ENCODE assay signal across 33 mouse cellular contexts in the genomic region with DNA sequence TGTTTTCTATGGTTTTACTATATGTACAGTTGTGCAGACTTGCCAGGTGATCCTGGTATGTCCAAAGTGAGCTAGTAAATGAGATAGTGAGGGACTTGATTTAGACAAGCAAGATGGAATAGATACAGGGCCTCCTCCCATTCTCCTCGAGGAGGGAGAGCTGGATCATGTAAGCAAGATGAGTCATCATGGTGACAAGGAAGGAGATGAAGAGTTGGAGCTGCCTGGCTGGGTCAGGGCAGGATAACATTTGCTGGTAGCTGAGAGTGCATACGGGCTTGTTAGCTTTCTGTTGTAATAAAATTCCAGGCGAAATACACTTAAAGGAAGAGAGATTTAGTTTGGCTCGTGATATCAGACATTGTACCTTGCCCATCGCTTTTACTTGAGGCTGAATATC. TPM values are rescaled to one million over a fixed set of nuclear protein-coding genes. Genes with fewer than 3 reads are reported as not detected.
DNase-seq lines count a peak whose midpoint lies in the region; ATAC-seq lines count a peak whose summit lies in the region.
"Had no signal": no experiment of that assay in that cellular context is flagged by ENCODE, and none has a peak within 500 bp of the region (broad histone marks: within the 10 kb centered on the region; RNA-seq: fewer than 3 reads in every experiment).

No protein-coding gene starts in this region.

- H3K4me3 ChIP-seq in stomach, embryonic 16.5 days (replicated peaks; ENCODE audit: low read length): peak overlapping the region; percentile 9; the same call in 1 of the 2 replicates
- H3K4me3 ChIP-seq: heart, adult 2 months; heart, embryonic 10.5 days; heart, embryonic 13.5 days had no signal

- H3K4me1 ChIP-seq in stomach, embryonic 16.5 days (ENCODE audit: control insufficient read depth, insufficient read depth, low read length): no peaks in the 10 kb centered on the region
- H3K4me1 ChIP-seq: heart, embryonic 10.5 days had no signal

- H3K9me3 ChIP-seq in stomach, embryonic 16.5 days (replicated peaks; ENCODE audit: control insufficient read depth, low read length): no peaks in the 10 kb centered on the region
- H3K9me3 ChIP-seq: heart, embryonic 10.5 days; heart, embryonic 13.5 days had no signal

- peak; percentile 77; the same call in 1 of the 2 replicates for ATAC-seq in frontal cortex, adult (ENCODE audit: low TSS enrichment)
- no peak for ATAC-seq in stomach, embryonic 16.5 days (ENCODE audit: insufficient read depth, low FRiP score)
- ATAC-seq: activated CD4-positive, CD25-positive, alpha-beta regulatory T cell, adult 4 months; forebrain, embryonic 14.5 days; forebrain, postnatal 0 days; hindbrain, postnatal 0 days; inflammation-experienced regulatory T-cells, adult 6 months had no signal

- no peaks in the 10 kb centered on the region for H3K27me3 ChIP-seq in stomach, embryonic 16.5 days (ENCODE audit: control insufficient read depth, insufficient read depth, low read length)

- no peaks in the 10 kb centered on the region for H3K36me3 ChIP-seq in stomach, embryonic 16.5 days (ENCODE audit: control insufficient read depth, insufficient read depth, low read length)
- H3K36me3 ChIP-seq: heart, embryonic 10.5 days; heart, embryonic 13.5 days had no signal

- no peak overlapping the region for H3K9ac ChIP-seq in stomach, embryonic 16.5 days (ENCODE audit: low read length)
- H3K9ac ChIP-seq: forebrain, postnatal 0 days; heart, embryonic 13.5 days; hindbrain, embryonic 14.5 days had no signal

- WGBS in stomach, embryonic 16.5 days: 49% methylated on average over 5 of the region's 5 CpGs

- DNase-seq in adrenal gland, adult (ENCODE audit: inconsistent age in 2 of 2, low spot score in 1 of 2): peak; percentile 24 to 60
- DNase-seq in adrenal gland, postnatal 4 days (ENCODE audit: low spot score in 2 of 2): no peak
- DNase-seq in frontal cortex, postnatal 10 days (ENCODE audit: low spot score in 2 of 2): no peak
- DNase-seq in lung, postnatal 14 days: no peak
- DNase-seq: adrenal gland, postnatal 25 days; cerebellum, adult 11 months; cerebellum, adult 2 months; cerebellum, adult 9-11 months; cerebellum, postnatal 25 days; forebrain, postnatal 0 days; gastrocnemius, postnatal 10 days; gastrocnemius, postnatal 36 days; heart, adult 2 months; heart, postnatal 14 days; heart, postnatal 4 days had no signal

- no peak overlapping the region; the same call in 1 of the 2 replicates for H3K4me2 ChIP-seq in stomach, embryonic 16.5 days (ENCODE audit: low read depth, low read length)
- H3K4me2 ChIP-seq: heart, embryonic 13.5 days; hindbrain, embryonic 14.5 days had no signal

- peak overlapping the region; percentile 80 for H3K27ac ChIP-seq in stomach, embryonic 16.5 days (ENCODE audit: low read length)
- H3K27ac ChIP-seq: heart, adult 2 months; heart, embryonic 10.5 days; heart, embryonic 13.5 days; hindbrain, embryonic 14.5 days; hindbrain, postnatal 0 days had no signal

RNA-seq across cellular contexts. Expression of a gene that starts 0.4 kb away (rescaled TPM):
- total RNA-seq in adrenal gland, postnatal 4 days (2021): 10 to 100 TPM; 67.0 to 77.5 TPM
- polyA plus RNA-seq in stomach, embryonic 16.5 days (2015; fragmentation: Nextera tagmentation; extraction: Ambion mirVana): 50.9 and 53.1 TPM in 2 replicates

RNA-seq across cellular contexts. Expression of a gene that starts 9.8 kb away (rescaled TPM):
- total RNA-seq in adrenal gland, postnatal 4 days (2021): 10 to 100 TPM; 28.9 to 30.5 TPM
- polyA plus RNA-seq in stomach, embryonic 16.5 days (2015; fragmentation: Nextera tagmentation; extraction: Ambion mirVana): 29.9 and 36.5 TPM in 2 replicates

RNA-seq across cellular contexts. Expression of a gene that starts 25.5 kb away (rescaled TPM):
- total RNA-seq in adrenal gland, postnatal 4 days (2021): 1 to 10 TPM; 2.0 to 7.4 TPM
- 3.7 and 4.2 TPM in 2 replicates for polyA plus RNA-seq in stomach, embryonic 16.5 days (2015; fragmentation: Nextera tagmentation; extraction: Ambion mirVana)
- total RNA-seq: common myeloid progenitor, adult 5-6 weeks; granulocyte monocyte progenitor cell, adult 5-6 weeks had no signal
- polyA plus RNA-seq: activated CD4-positive, CD25-positive, alpha-beta regulatory T cell, adult 4 months; forebrain, embryonic 11.5 days; inflammation-experienced regulatory T-cells, adult 6 months had no signal

RNA-seq across cellular contexts. Expression of a gene that starts 36.3 kb away (rescaled TPM):
- total RNA-seq in adrenal gland, postnatal 4 days (2021): 1 to 10 TPM in 1 of 2 experiments, under 1 TPM in 1; 0.64 to 1.3 TPM
- 0.10 TPM in 1 of 2 replicates, not detected in the other for polyA plus RNA-seq in stomach, embryonic 16.5 days (2015; fragmentation: Nextera tagmentation; extraction: Ambion mirVana)
- total RNA-seq: forebrain, postnatal 0 days; gastrocnemius, adult 18-20 months; gastrocnemius, postnatal 10 days; gastrocnemius, postnatal 36 days; granulocyte monocyte progenitor cell, adult 5-6 weeks; heart, postnatal 14 days; hindbrain, postnatal 0 days had no signal
- polyA plus RNA-seq: activated CD4-positive, CD25-positive, alpha-beta regulatory T cell, adult 4 months; cerebellum, adult 2 months; embryonic facial prominence, embryonic 11.5 days; embryonic facial prominence, embryonic 14.5 days; forebrain, embryonic 11.5 days; forebrain, embryonic 14.5 days; heart, adult 2 months; heart, embryonic 10.5 days; heart, embryonic 13.5 days; heart, embryonic 16.5 days; hindbrain, embryonic 11.5 days; hindbrain, embryonic 14.5 days; hindbrain, postnatal 0 days; inflammation-experienced regulatory T-cells, adult 6 months; intestine, embryonic 16.5 days had no signal

RNA-seq across cellular contexts. Expression of a gene that starts 45.8 kb away (rescaled TPM):
- 10 to 100 TPM; 51.9 to 55.3 TPM for total RNA-seq in adrenal gland, postnatal 4 days (2021)
- 44.1 and 47.9 TPM in 2 replicates for polyA plus RNA-seq in stomach, embryonic 16.5 days (2015; fragmentation: Nextera tagmentation; extraction: Ambion mirVana)

Comparison
In these comparisons a context has a peak if more than half of its experiments do, and no peak if none do; other contexts are left out.
1. DNase-seq: peak in adrenal gland, adult (2 of 2); none in adrenal gland, postnatal 4 days (0 of 2), frontal cortex, postnatal 10 days (0 of 2) and lung, postnatal 14 days (single experiment).